Comparison of ENCODE assay signal across 8 mouse cellular contexts in genomic region chr3:93554379-93554980, GRCm38 (mm10). TPM values are rescaled to one million over a fixed set of nuclear protein-coding genes. Genes with fewer than 3 reads are reported as not detected.
DNase-seq lines count a peak whose midpoint lies in the region; ATAC-seq lines count a peak whose summit lies in the region.

No protein-coding gene starts in this region.

- H3K9ac ChIP-seq in embryonic facial prominence, embryonic 14.5 days (ENCODE audit: low read depth, low read length), result peak overlapping the region; percentile 78
- H3K9ac ChIP-seq in hindbrain, embryonic 13.5 days, result peak overlapping the region; percentile 73; the same call in 1 of the 2 replicates
- H3K9ac ChIP-seq in lung, embryonic 16.5 days (ENCODE audit: low read length), result peak overlapping the region; percentile 75
- H3K9ac ChIP-seq in stomach, embryonic 15.5 days, result 0 out of 2 replicates have a peak overlapping the region, but pooled peaks have one; percentile 6

- ATAC-seq in megakaryocyte, adult 5-6 weeks (ENCODE audit: poor library complexity, severe bottlenecking), result no peak
- ATAC-seq in embryonic facial prominence, embryonic 14.5 days (ENCODE audit: low read depth), result peak; percentile 38
- ATAC-seq in hindbrain, embryonic 13.5 days (ENCODE audit: low FRiP score), result peak; percentile 62
- peak; percentile 60 for ATAC-seq in lung, embryonic 16.5 days (ENCODE audit: low read depth)
- peak; percentile 8; the same call in 1 of the 2 replicates for ATAC-seq in stomach, embryonic 15.5 days (ENCODE audit: insufficient read depth, low FRiP score, low read depth)

- peaks cover 24% of the 10 kb centered on the region for H3K36me3 ChIP-seq in megakaryocyte, embryonic 14.5 days (replicated peaks; ENCODE audit: low read length)
- no peaks in the 10 kb centered on the region for H3K36me3 ChIP-seq in embryonic facial prominence, embryonic 14.5 days (ENCODE audit: control insufficient read depth, insufficient read depth, low read length)
- H3K36me3 ChIP-seq in hindbrain, embryonic 13.5 days, result no peaks in the 10 kb centered on the region
- H3K36me3 ChIP-seq in lung, embryonic 16.5 days (ENCODE audit: control insufficient read depth, insufficient read depth, low read length), result no peaks in the 10 kb centered on the region
- H3K36me3 ChIP-seq in stomach, embryonic 15.5 days, result no peaks in the 10 kb centered on the region

- WGBS in embryonic facial prominence, embryonic 14.5 days, result 10% methylated on average over 13 of the region's 13 CpGs
- WGBS in hindbrain, embryonic 13.5 days, result 24% methylated on average over 12 of the region's 13 CpGs
- WGBS in lung, embryonic 16.5 days, result 17% methylated on average over 12 of the region's 13 CpGs
- 17% methylated on average over 12 of the region's 13 CpGs for WGBS in stomach, embryonic 15.5 days

- H3K4me2 ChIP-seq in embryonic facial prominence, embryonic 14.5 days (ENCODE audit: low read depth, low read length), result peak overlapping the region; percentile 77
- peak overlapping the region; percentile 88 for H3K4me2 ChIP-seq in hindbrain, embryonic 13.5 days
- peak overlapping the region; percentile 71 for H3K4me2 ChIP-seq in lung, embryonic 16.5 days (ENCODE audit: low read depth, low read length)
- H3K4me2 ChIP-seq in stomach, embryonic 15.5 days, result peak overlapping the region; percentile 74

- peak overlapping the region; percentile 87 for H3K27ac ChIP-seq in embryonic facial prominence, embryonic 14.5 days (replicated peaks; ENCODE audit: low read depth, low read length)
- 0 out of 2 replicates have a peak overlapping the region, but pooled peaks have one; percentile 3 for H3K27ac ChIP-seq in hindbrain, embryonic 13.5 days
- peak overlapping the region; percentile 71 for H3K27ac ChIP-seq in lung, embryonic 16.5 days (ENCODE audit: low read length)
- peak overlapping the region; percentile 79; the same call in 1 of the 2 replicates for H3K27ac ChIP-seq in stomach, embryonic 15.5 days

- peak overlapping the region; percentile 96 for H3K4me3 ChIP-seq in megakaryocyte, embryonic 14.5 days (replicated peaks)
- H3K4me3 ChIP-seq in embryonic facial prominence, embryonic 14.5 days (ENCODE audit: low read depth, low read length), result peak overlapping the region; percentile 70
- peak overlapping the region; percentile 57 for H3K4me3 ChIP-seq in hindbrain, embryonic 13.5 days
- H3K4me3 ChIP-seq in lung, embryonic 16.5 days (ENCODE audit: low read length), result peak overlapping the region; percentile 66
- peak overlapping the region; percentile 63 for H3K4me3 ChIP-seq in stomach, embryonic 15.5 days (replicated peaks)

- no peaks in the 10 kb centered on the region for H3K9me3 ChIP-seq in megakaryocyte, embryonic 14.5 days
- H3K9me3 ChIP-seq in embryonic facial prominence, embryonic 14.5 days (ENCODE audit: control insufficient read depth, low read length), result no peaks in the 10 kb centered on the region
- no peaks in the 10 kb centered on the region for H3K9me3 ChIP-seq in hindbrain, embryonic 13.5 days
- H3K9me3 ChIP-seq in lung, embryonic 16.5 days (ENCODE audit: control insufficient read depth, low read length), result no peaks in the 10 kb centered on the region
- H3K9me3 ChIP-seq in stomach, embryonic 15.5 days, result no peaks in the 10 kb centered on the region

- H3K4me1 ChIP-seq in megakaryocyte, embryonic 14.5 days, result peaks cover 75% of the 10 kb centered on the region
- H3K4me1 ChIP-seq in embryonic facial prominence, embryonic 14.5 days (ENCODE audit: control insufficient read depth, insufficient read depth, low read length), result peaks cover 51% of the 10 kb centered on the region
- peaks cover 18% of the 10 kb centered on the region for H3K4me1 ChIP-seq in hindbrain, embryonic 13.5 days (replicated peaks)
- H3K4me1 ChIP-seq in lung, embryonic 16.5 days (replicated peaks; ENCODE audit: control insufficient read depth, insufficient read depth, low read length), result peaks cover 22% of the 10 kb centered on the region
- H3K4me1 ChIP-seq in stomach, embryonic 15.5 days, result peaks cover 16% of the 10 kb centered on the region

- DNase-seq in embryonic facial prominence, embryonic 14.5 days (ENCODE audit: low spot score), result peak; percentile 23
- DNase-seq in cerebellum, adult 18-20 months, result no peak
- DNase-seq in layer of hippocampus, adult 9-11 months, result no peak

- no peaks in the 10 kb centered on the region for H3K27me3 ChIP-seq in megakaryocyte, embryonic 14.5 days (replicated peaks)
- no peaks in the 10 kb centered on the region for H3K27me3 ChIP-seq in embryonic facial prominence, embryonic 14.5 days (replicated peaks; ENCODE audit: control insufficient read depth, insufficient read depth, low read length)
- H3K27me3 ChIP-seq in hindbrain, embryonic 13.5 days, result peaks cover 27% of the 10 kb centered on the region
- no peaks in the 10 kb centered on the region for H3K27me3 ChIP-seq in lung, embryonic 16.5 days (ENCODE audit: control insufficient read depth, insufficient read depth, low read depth, low read length)
- no peaks in the 10 kb centered on the region for H3K27me3 ChIP-seq in stomach, embryonic 15.5 days (replicated peaks)

RNA-seq across cellular contexts. Expression of gene S100a10, which starts 0.4 kb away (rescaled TPM):
- polyA plus RNA-seq in megakaryocyte, embryonic 14.5 days (2012; ENCODE audit: insufficient read depth, low replicate concordance), result 22.4 and 116 TPM in 2 replicates
- 967 and 993 TPM in 2 replicates for total RNA-seq in megakaryocyte, adult 5-6 weeks (2015)
- total RNA-seq in megakaryocyte, adult 5-6 weeks (2017), result 1,318 and 1,661 TPM in 2 replicates
- polyA plus RNA-seq in embryonic facial prominence, embryonic 14.5 days (2014; fragmentation: Nextera tagmentation; extraction: Ambion mirVana), result 687 and 752 TPM in 2 replicates
- 191 and 200 TPM in 2 replicates for polyA plus RNA-seq in hindbrain, embryonic 13.5 days (2015; fragmentation: Nextera tagmentation; extraction: Ambion mirVana)
- 320 and 322 TPM in 2 replicates for polyA plus RNA-seq in lung, embryonic 16.5 days (2015; fragmentation: Nextera tagmentation; extraction: Ambion mirVana)
- 444 and 470 TPM in 2 replicates for polyA plus RNA-seq in stomach, embryonic 15.5 days (2015; fragmentation: Nextera tagmentation; extraction: Ambion mirVana)

RNA-seq across cellular contexts. Expression of gene S100a11, which starts 34.2 kb away (rescaled TPM):
- 4.3 and 39.4 TPM in 2 replicates for polyA plus RNA-seq in megakaryocyte, embryonic 14.5 days (2012; ENCODE audit: insufficient read depth, low replicate concordance)
- total RNA-seq in megakaryocyte, adult 5-6 weeks (2015), result 3,100 and 3,549 TPM in 2 replicates
- total RNA-seq in megakaryocyte, adult 5-6 weeks (2017), result 217 and 333 TPM in 2 replicates
- 1,533 and 1,735 TPM in 2 replicates for polyA plus RNA-seq in embryonic facial prominence, embryonic 14.5 days (2014; fragmentation: Nextera tagmentation; extraction: Ambion mirVana)
- polyA plus RNA-seq in hindbrain, embryonic 13.5 days (2015; fragmentation: Nextera tagmentation; extraction: Ambion mirVana), result 225 and 247 TPM in 2 replicates
- polyA plus RNA-seq in lung, embryonic 16.5 days (2015; fragmentation: Nextera tagmentation; extraction: Ambion mirVana), result 1,535 and 1,592 TPM in 2 replicates
- 1,455 and 1,609 TPM in 2 replicates for polyA plus RNA-seq in stomach, embryonic 15.5 days (2015; fragmentation: Nextera tagmentation; extraction: Ambion mirVana)

Comparison
In these comparisons a context has a peak if more than half of its experiments do, and no peak if none do; other contexts are left out.
1. H3K27ac ChIP-seq: peak in every context shown above with its lines; median percentile 87 in embryonic facial prominence, embryonic 14.5 days; 79 in stomach, embryonic 15.5 days; 71 in lung, embryonic 16.5 days; 3 in hindbrain, embryonic 13.5 days.
2. H3K9ac ChIP-seq: peak in every context shown above with its lines; median percentile 78 in embryonic facial prominence, embryonic 14.5 days; 75 in lung, embryonic 16.5 days; 73 in hindbrain, embryonic 13.5 days; 6 in stomach, embryonic 15.5 days.